Mouse (Mus musculus) myocyte (in vitro differentiated cells): ENCODE measurements at regions not wholly inside any gene's neighbourhood (a gene's known extent, or its start where the extent isn't known, plus 50 kb on each side); places are given as distances from the start of the nearest gene placed in this dataset.

ENCODE experiments used
- MAX ChIP-seq: IDR thresholded peaks from one replicate; pipeline ENCODE4 v1.6.1; 2011; ENCODE audit warnings: low read depth, mild to moderate bottlenecking, control low read depth
- POLR2A ChIP-seq: IDR thresholded peaks from one replicate; pipeline ENCODE4 v1.6.1; 2011; ENCODE audit warnings: low read depth, mild to moderate bottlenecking, control low read depth, moderate library complexity; ENCODE audit not compliant: insufficient read length

DNA sequence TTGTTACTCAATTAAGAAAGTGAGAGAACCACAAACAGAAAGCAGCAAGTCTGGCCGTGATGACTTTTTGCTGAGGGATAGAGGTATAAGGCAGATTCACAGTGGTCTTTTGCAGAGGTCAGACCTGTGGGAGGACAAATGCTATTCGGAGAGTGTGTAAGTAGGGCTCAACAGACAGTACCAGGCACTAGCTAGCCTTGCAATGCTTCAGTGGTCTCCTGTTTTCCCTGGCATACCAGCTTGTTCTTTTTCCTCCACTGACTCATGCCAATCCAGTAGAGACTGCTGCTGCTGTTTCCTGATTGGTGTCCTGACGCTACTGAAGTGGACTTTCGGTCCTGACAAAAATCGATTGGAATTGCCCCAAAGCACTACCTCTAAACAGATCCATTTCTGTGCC, 166.4 kb downstream of the Tlr4 start:
- TF ChIP-seq POLR2A (no peak), MAX (no peak)
